Mouse (Mus musculus): Measurements from ENCODE around the gene Olfr1022.

The Olfr1022 gene

DNA sequence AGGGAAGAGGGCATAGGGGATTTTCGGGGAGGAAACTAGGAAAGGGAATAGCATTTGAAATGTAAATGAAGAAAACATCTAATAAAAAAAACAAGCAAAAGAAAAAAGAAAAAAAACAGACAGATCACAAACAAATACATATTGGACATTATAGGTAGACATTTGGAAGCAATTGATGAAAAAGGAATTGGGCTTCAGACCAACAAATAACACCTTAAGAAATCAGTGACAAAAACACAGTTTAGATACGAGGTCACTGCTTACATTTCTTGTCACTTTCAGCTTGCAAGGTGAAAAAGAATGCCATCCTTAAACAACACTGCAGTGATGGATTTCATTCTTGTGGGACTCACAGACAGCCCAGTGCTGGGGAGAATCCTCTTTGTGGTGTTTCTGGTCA lies at the start of gene Olfr1022:
TSS of gene Olfr1022 (plus strand) at position 301 of the 400 bp plus-strand sequence.
- no peak for DNase-seq (ENCODE audit: extremely low spot score, low read depth, low spot score)

DNA sequence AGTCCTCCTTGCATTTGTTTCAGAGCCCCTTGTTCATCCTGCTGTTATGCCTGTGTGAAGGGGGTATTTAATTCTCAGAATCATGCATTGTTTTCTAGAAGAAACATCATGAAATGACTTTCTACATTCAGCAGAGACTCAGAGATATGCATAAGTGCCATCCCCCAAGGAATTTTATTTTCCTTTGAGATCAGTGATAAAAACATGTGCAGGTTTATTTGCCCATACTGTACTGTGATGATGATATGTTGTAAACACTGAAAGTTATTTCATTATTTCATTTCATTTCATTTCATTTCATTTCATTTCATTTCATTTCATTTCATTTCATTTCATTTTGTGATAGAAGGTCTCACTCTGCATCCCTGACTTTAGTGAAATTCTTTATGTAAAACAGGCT lies 23.0 kb upstream of the Olfr1022 start, which contains the start of gene Olfr1019:
TSS of gene Olfr1019 (minus strand) at position 101 of the 400 bp plus-strand sequence.
- no peak for DNase-seq (ENCODE audit: extremely low spot score, low read depth, low spot score)

DNA sequence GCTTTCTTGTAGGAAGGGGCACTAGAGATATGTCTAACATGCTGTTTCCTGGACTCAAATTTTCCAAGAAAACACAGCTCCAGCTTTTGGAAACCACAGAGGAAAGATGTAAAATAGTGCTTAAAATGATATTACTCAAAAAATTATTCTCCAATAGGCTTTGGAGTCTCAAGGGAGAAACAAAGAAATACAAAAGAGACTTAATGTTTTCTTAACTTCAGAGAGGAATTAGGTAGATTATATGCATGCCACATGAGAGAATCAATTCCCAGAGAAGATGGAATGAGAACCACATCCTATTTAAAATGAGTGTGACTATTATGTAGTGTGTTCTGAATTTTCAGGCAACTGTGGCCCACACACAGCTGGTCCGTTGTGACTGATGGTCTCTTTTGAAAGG lies 21.7 kb upstream of the Olfr1022 start, which contains the start of gene Olfr1020:
TSS of gene Olfr1020 (plus strand) at position 301 of the 400 bp plus-strand sequence.
- no peak for DNase-seq (ENCODE audit: extremely low spot score, low read depth, low spot score)

GRCm38 (mm10) chr2:85885340-85885739 lies 16.9 kb downstream of the Olfr1022 start, which contains the start of gene Olfr1023:
Gene Olfr1023, plus strand, starts transcription at chr2:85885640.
- DNase-seq (ENCODE audit: extremely low spot score, low read depth, low spot score): no peak

DNA sequence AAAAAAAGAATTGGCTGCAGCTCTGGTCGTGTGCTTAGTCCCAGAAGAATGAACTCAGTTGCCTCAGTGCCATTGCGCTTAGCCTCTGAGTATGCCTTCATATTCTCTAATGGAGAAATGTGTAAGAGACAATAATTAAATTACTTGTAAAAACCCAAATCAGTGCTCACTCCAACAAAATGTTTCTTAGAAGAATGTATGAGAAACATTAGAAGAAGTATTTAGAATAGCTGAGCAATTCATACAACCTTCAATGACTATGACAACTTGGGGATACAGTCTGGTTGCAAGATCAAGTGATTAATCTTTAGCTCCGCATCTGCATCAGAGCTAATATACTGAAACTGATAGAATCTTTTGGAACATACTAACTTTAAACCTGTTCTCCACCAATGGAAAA lies 36.6 kb downstream of the Olfr1022 start, which contains the start of gene Olfr1024:
TSS of gene Olfr1024 (minus strand) at position 101 of the 400 bp plus-strand sequence.
- no peak for DNase-seq (ENCODE audit: extremely low spot score, low read depth, low spot score)

DNA sequence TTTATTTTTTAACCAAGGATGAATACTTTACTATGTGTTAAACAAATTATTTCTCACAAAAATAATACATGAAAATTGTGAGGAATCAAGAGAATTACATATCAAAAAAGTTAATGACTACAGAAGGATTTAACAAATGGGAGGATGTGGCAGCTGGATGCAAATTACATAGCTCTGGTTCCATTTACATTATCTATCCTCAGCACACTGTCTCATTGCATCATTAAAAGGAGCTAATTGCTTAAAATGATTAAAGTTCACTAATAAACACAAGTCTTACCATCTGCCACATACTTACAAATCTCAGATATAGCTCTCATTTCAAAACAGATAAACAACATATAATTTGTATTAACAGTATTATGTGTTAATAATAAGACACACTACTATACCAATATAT lies 44.8 kb downstream of the Olfr1022 start:
- no peak for DNase-seq (ENCODE audit: extremely low spot score, low read depth, low spot score)

- no peak for DNase-seq (ENCODE audit: extremely low spot score, low read depth, low spot score)
Observed at GRCm38 (mm10) chr2:85914893-85915292, 46.5 kb downstream of the Olfr1022 start, which contains the start of gene Olfr1025-ps1. Gene Olfr1025-ps1, plus strand, starts transcription at chr2:85915193.
